Mouse (Mus musculus) CD4-positive, CD25-positive, alpha-beta regulatory T cell, adult 9 weeks (primary cell): ENCODE results near the gene Fndc8. TPM values are rescaled to one million over a fixed set of nuclear protein-coding genes. Genes with fewer than 3 reads are reported as not detected.

Experiments
- polyA plus RNA-seq: library from polyadenylated mRNA; unstranded; fragments of 100-300 nt; shearing (Covaris generic); gene quantifications from one replicate; pipeline ENCODE4 v1.2.1, GENCODE M21; 2017

Fndc8 gene
- polyA plus RNA-seq: not detected

GRCm38 (mm10) chr11:82891936-82892335 is at the start of gene Fndc8:
Gene Fndc8 (plus strand): TSS chr11:82892124.

GRCm38 (mm10) chr11:82871031-82871446 is 20.9 kb upstream of the Fndc8 start, which contains the start of gene Rffl:
Gene Rffl (minus strand): TSS chr11:82871210.

GRCm38 (mm10) chr11:82890342-82890762 is 1.6 kb upstream of the Fndc8 start, which contains the start of gene Rad51d:
Gene Rad51d (minus strand): TSS chr11:82890614.

GRCm38 (mm10) chr11:82907651-82908607 is 16.0 kb downstream of the Fndc8 start, which contains the start of gene Nle1:
Gene Nle1 (minus strand): TSS chr11:82908411.

GRCm38 (mm10) chr11:82910250-82910649 is 18.3 kb downstream of the Fndc8 start, which contains the start of gene Unc45b:
Gene Unc45b (plus strand): TSS chr11:82910550.

Other genes with a start within 250 kb of the Fndc8 start
- gene Cct6b, start 127.8 kb upstream of the Fndc8 start, polyA plus RNA-seq: 0.86 TPM
- gene Zfp830, start 127.8 kb upstream of the Fndc8 start, polyA plus RNA-seq: 42.0 TPM
- 40.7 TPM for gene Lig3, start 111.0 kb upstream of the Fndc8 start, polyA plus RNA-seq
- 11.4 TPM for gene Rffl, start 20.9 kb upstream of the Fndc8 start, polyA plus RNA-seq
- 40.0 TPM for gene Rad51d, start 1.5 kb upstream of the Fndc8 start, polyA plus RNA-seq
- 44.2 TPM for gene Nle1, start 16.3 kb downstream of the Fndc8 start, polyA plus RNA-seq
- gene Unc45b, start 18.4 kb downstream of the Fndc8 start, polyA plus RNA-seq: not detected
- 56.4 TPM for gene Slfn5, start 59.2 kb downstream of the Fndc8 start, polyA plus RNA-seq
- 16.9 TPM for gene Slfn9, start 99.7 kb downstream of the Fndc8 start, polyA plus RNA-seq
- gene Slfn8, start 128.7 kb downstream of the Fndc8 start, polyA plus RNA-seq: 149 TPM
- gene Slfn2, start 173.0 kb downstream of the Fndc8 start, polyA plus RNA-seq: 826 TPM
- gene Slfn1, start 224.7 kb downstream of the Fndc8 start, polyA plus RNA-seq: 312 TPM